Mouse (Mus musculus) monocyte, adult 2 months (primary cell): ENCODE measurements around the gene Nek6.

Experiments used
- DNase-seq, 2 experiments: peaks; one replicate each; pipeline ENCODE4 v3.0.0; 2022; ENCODE audit warnings: low spot score in 2 of 2, low read depth in 1 of 2

Gene Nek6

DNA sequence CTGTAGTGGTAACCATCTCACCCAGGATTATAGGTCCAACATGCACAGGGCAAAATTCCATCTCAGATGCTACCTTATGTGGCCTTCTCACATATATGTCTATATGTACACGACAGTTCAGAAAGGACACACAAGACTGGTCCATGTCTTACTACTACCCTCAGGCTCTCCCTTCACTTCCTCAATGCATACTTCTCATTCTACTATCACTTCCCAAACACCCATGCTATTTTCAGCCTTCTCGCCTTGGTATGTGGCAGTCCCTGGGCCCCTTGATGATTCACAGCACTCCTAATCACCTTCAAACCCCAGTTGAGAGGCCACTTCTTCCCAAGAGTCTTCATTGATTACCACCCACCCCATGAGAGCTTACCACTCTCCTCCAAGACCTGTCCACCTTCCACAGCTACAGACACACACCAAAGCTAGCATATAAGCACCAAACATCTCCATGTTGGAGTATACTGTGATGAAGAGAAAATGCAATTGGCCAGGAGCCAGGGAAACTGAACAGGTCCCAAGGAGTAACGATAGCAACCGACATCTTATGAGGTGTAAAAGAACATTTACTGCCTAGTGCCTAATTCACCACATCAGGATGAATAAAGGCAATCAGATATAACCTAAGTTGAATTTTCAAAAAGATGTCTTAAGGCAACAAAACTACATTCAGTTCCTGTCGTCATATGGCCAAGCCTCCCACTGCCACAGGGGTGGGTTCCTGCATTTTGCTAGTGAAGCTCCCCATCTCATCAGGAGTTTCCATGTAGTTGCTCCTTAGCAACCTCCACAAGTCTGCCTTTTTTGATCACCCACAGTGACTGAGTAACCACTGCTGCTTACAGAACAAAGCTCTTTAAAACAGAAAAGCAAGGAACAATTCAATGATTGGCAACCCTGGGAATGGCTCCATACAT is 105.8 kb downstream of the Nek6 start:
- DNase-seq, result no peak

DNA sequence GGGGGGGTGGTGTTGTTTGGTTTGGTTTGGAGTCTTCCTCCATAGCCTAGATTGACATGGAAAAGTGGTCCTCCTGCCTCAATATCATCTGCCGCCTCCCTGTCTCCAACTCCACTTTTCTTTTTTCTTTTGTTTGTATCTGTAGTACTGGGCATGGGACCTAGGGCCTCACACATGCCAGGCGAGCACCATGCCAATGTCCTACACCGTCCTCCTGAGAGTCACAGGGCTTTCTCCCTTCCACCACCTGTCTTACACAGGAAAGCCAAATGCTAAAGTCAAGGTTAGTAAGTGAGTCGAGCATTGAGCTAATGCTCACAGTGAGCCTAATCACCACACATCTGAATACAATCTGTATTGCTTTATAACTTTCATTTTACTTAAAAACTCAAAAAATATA is 108.3 kb downstream of the Nek6 start:
- DNase-seq, result no peak

DNA sequence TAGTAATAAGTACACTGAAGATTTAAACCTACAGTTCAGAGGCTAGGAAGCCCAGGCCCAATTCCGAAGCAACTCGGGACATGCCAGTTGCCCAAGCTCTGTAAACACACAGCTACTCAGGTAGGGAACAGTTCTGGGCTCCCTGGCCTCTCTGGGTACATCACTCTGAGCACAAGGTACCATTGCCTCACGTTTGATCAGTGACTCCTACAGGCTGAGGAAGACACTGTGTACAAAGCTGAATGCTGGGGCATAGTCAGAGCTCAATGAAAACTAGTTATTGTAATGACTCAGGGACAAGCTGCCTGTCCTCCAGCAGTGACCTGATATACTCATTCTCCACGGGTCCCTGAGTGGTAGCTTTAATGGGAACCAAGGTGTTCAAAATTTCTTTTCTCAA is 109.6 kb downstream of the Nek6 start:
- no peak for DNase-seq

DNA sequence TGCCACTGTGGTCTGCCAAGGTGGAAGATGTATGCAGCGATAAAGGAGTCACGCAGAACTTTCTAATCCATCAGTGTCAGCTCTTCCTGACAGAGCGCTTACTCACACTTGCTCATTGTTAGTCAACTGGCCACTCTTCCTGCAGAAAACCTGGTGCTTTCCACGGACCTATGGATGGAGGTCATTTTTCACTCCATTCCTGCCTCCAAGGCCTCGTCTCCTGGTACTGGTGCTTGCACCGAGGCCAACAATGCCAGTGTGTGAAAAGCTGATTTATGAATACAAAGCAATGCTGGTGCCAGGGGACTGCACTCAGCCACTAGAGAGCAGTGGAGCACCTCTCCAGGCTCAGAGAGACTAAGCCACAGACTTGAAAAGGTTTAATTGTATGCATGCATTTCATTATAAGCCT is 110.2 kb downstream of the Nek6 start:
- DNase-seq, result no peak

DNA sequence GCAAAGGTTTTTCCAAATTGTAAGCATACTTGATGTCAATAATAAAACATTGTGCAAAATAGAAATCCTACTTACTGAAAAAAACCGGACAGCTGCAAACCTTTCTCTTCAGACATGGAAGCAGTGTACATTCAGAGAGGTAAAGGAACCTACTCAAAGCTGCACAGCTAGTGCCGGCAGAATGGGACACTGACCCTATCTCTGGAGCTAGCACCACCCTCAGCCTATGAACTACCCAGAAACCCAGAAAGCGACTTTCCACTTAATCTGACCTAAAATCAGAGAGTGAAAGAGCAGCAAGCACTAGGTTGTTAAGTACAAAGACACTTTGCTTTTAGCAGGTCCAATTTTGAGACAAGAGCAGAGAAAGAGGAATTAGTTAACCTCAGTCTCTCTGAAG is 112.0 kb downstream of the Nek6 start:
- DNase-seq, result no peak

DNA sequence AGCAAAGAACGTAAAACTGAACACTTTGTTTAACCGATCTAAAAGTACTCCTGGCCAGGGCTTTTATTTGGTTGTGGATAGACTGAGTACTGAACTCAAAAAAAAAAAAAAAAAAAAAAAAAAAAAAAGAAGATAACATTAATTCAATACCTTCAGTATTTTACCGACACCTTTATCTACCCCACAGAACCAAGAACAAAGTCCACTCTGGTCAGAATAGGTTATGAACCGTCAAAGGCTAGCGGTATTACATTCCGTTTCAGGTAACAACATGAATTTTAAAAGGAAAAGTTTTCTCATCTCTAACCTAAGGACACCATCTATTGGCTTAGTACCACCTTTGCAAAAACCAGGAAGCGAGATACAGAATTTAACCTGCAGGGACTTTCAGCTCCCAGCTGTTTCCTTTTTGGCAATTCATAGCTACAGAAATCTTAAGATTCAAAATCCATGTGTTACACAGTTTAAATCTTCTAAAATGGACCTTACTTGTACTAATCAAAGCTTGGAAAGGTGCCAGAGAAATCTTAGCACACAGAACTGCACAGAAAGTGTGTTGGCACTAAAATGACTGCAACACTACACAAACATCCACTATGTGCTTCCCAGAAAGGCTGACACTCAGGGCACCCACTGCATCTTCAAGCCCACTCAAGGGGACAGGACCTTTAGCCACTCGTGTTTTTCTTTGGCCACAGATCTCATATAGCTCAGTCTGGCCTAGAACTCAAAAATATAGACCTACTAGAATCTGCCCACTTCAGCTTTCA is 112.6 kb downstream of the Nek6 start:
- DNase-seq, result no peak

DNA sequence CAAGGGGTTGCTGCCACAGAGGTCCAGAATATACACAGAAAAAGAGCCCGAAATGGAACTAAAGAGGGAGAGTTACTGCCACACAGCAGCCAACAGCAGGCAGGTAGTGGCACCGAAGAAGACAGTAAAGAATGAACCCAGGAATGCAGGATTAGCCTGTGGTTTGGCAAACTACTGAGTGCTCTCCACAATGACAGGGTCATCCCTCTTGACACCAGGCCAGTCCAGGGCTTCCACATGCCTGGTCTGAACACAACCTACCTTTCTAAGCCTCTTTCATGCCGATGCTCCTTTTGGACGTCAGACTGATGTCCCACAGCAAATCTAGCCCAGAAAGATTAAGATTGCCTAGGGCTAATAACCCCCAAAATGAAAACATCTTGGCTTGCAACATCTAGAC is 117.4 kb downstream of the Nek6 start:
- no peak for DNase-seq

DNA sequence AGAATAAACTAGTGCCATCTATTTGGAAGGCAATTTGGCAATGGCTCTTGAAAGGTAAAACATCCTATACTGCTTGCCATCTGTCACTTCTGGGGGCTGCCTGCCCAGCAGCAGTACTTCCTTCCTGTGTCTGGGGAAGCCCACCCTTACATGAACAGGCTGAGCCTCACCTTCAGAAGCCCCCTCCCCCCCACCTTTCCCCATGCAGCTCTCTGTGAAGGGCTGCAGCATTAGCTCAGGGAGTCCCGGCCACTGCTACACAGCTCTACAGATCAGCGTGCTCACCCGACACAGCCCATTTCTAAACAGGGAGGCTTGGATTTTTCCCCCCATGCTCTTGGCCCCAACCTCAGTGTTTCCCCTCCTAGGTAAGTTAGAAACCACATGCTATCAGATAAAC is 118.0 kb downstream of the Nek6 start:
- DNase-seq, result no peak

DNA sequence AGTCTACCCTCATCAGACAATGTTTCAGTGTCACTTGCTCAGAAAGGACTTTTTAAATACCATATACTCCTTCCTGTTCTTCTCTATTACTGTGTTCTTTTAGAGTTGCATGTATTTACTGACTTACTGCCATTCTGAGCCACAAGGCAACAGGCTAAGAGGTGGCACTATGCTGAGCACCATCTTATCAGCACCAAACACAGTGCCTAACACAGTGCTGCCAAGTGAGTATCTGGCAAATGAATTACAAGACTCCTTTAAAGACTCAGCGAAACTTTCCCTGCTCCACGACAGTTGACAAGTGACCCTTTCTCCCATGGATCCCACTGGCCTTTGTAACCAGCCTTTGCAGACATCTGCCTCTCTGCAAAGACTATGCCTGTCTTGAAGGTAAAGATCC is 119.1 kb downstream of the Nek6 start:
- no peak for DNase-seq

DNA sequence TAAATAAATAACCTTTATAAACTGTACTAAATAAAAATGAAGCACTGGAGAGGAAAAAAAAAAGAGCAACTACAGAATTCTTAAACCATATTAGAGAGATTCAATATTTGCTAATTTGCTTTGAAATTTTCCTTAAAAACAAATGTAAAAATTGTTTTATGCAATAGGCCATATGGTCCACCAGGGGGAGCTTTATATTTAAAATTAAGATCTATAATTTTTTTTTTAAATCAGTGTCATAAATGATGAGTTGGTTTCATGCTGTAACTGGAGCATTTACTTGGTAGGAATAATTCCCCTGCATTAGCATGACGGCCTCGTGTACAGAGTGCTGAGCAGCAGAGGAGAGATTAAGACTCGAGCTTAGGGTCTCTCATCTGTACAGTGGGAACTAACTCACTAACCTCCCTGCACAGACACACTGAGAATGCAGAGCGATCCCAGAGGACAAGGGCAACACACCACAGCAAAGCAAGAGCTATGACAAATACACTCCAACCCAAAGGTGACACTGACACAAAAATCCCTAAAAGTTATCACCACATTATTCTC is 126.3 kb downstream of the Nek6 start:
- no peak for DNase-seq

DNA sequence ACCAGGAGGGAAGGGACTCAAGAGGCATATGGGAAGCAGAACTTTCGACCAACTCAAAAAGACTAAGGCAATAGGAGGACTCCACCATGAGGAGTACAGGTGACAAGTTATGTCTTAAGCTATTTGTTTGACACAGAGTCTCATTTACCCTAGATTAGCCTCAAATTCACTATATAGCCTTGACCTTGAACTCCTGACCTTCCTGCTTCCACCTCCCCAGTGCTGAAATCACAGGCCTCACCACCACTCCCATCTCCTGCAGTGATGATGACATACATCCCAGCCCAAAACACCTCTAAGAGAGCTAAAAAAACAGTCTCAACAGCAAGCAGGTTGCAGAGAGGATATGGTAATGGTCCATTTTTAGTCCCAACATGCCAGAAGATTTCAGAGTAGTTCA is 130.3 kb downstream of the Nek6 start:
- DNase-seq, result no peak

DNA sequence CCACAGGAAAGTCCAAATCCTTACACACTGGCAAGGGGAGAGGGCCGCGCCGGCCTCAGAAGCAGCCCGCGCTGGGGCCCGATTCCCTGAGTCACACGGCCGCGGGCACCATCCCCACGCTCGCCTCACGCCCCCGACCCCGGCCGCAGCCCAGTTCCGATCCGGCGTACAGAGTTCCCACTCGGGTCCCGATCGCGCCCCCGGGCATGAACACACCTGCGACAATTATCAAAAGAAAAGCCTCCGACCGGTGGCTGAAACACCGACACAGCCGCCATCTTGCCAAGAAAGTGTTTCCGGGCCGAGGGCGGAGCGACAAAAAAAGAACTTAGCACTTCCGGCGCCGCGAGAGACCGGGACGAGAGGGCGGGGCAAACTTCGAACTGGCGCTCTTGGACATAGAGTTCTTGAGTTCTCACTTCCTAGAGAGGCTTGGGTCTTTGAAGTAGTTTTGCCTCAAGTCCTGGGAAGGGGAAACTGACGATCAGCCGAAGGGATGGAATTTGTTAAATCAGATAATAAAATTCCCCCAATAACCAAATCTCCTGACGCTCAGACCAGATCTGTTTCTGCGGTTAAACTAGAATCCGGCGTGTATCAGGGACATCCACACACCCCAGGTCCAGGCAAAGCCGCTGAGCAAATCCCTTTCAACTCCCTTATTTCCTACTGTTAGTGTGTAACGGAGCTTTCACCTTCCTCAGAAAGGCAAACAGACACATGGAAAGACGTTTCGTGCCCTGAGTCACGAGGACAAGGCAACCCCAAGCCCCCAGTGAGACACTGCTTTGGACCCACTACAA is 132.4 kb downstream of the Nek6 start, which contains the start of gene Psmb7:
TSS of gene Psmb7 (minus strand) at position 463 of the 803 bp plus-strand sequence.
- DNase-seq, result peak; percentile 71 to 79
